Mouse (Mus musculus) left cerebral cortex, postnatal 25 days (tissue): ENCODE data around the gene Serpina3a. TPM values are rescaled to one million over a fixed set of nuclear protein-coding genes. Genes with fewer than 3 reads are reported as not detected.
"Not testable (repeated sequence)": the region's sequence is repeated elsewhere in the genome, so short reads cannot be mapped to it uniquely, and the experiment has no call there.

Experiments used
- DNase-seq, 2 experiments: peaks; one replicate each; pipeline ENCODE4 v3.0.0; 2022; ENCODE audit warnings: low spot score in 2 of 2, mixed read lengths in 1 of 2
- intact Hi-C: fragments of 180-260 bp; cut with DNase I; formaldehyde crosslinking; loops from one replicate; pipeline ENCODE4 v1.15.1; 2025
- total RNA-seq, 2 experiments: library from RNA; stranded (reverse); gene quantifications; 2 replicates each; pipeline ENCODE4 v1.2.3; 2021

Gene Serpina3a
- total RNA-seq, result not detected

- DNase-seq, intact Hi-C loops: not testable (repeated sequence)
These were observed at the start of gene Serpina3a for GRCm38 (mm10) chr12:104112333-104112732. TSS of gene Serpina3a (plus strand) at chr12:104112724.

- no peak for DNase-seq
- intact Hi-C loops, result no loop called here
These were observed 48.0 kb upstream of the Serpina3a start for GRCm38 (mm10) chr12:104064532-104064931.

- no peak for DNase-seq
- intact Hi-C loops, result loop anchor here (5.0 kb wide), 1 partner anchor 352 kb away; no protein-coding TSS in a partner anchor
These were observed 47.5 kb upstream of the Serpina3a start for GRCm38 (mm10) chr12:104064996-104065395.

- intact Hi-C loops, result loop anchor here (5.0 kb wide), 1 partner anchor 351 kb away; no protein-coding TSS in a partner anchor
- peak in 1 of 2 experiments; percentile 46 for DNase-seq
These were observed 46.3 kb upstream of the Serpina3a start for GRCm38 (mm10) chr12:104066241-104066640.

GRCm38 (mm10) chr12:104067549-104067948 is 45.0 kb upstream of the Serpina3a start:
- intact Hi-C loops, result loop anchor here (5.0 kb wide), 1 partner anchor 350 kb away; no protein-coding TSS in a partner anchor
- peak; percentile 61 to 80 for DNase-seq

GRCm38 (mm10) chr12:104069620-104070019 is 42.9 kb upstream of the Serpina3a start:
- intact Hi-C loops, result loop anchor here (1.0 to 5.0 kb wide), 2 partner anchors 74 to 348 kb away; no protein-coding TSS in a partner anchor
- DNase-seq, result peak; percentile 82 to 87

GRCm38 (mm10) chr12:104071708-104072107 is 40.8 kb upstream of the Serpina3a start:
- no peak for DNase-seq
- intact Hi-C loops, result no loop called here

GRCm38 (mm10) chr12:104072286-104072685 is 40.2 kb upstream of the Serpina3a start:
- intact Hi-C loops, result no loop called here
- peak in 1 of 2 experiments; percentile 55 for DNase-seq

- no peak for DNase-seq
- intact Hi-C loops, result no loop called here
These were observed 22.4 kb upstream of the Serpina3a start for GRCm38 (mm10) chr12:104090119-104090518.

- intact Hi-C loops, result no loop called here
- no peak for DNase-seq
These were observed 21.2 kb upstream of the Serpina3a start for GRCm38 (mm10) chr12:104091303-104091702.

GRCm38 (mm10) chr12:104100768-104101167 is 11.8 kb upstream of the Serpina3a start, which contains the start of gene Serpina5:
TSS of gene Serpina5 (plus strand) at chr12:104101113.
- intact Hi-C loops, result no loop called here
- no peak for DNase-seq

GRCm38 (mm10) chr12:104105847-104106246 is 6.7 kb upstream of the Serpina3a start:
- intact Hi-C loops, result no loop called here
- DNase-seq, result no peak

- no peak for DNase-seq
- intact Hi-C loops, result no loop called here
These were observed 5.6 kb upstream of the Serpina3a start for GRCm38 (mm10) chr12:104106919-104107318.

GRCm38 (mm10) chr12:104108507-104108906 is 4.0 kb upstream of the Serpina3a start:
- intact Hi-C loops, result no loop called here

GRCm38 (mm10) chr12:104114921-104115579 is 2.5 kb downstream of the Serpina3a start:
- DNase-seq, result no peak
- intact Hi-C loops, result no loop called here

More at GRCm38 (mm10) chr12:104108507-104108906, 4.0 kb upstream of the Serpina3a start:
- DNase-seq, result no peak

GRCm38 (mm10) chr12:104123097-104123496 is 10.6 kb downstream of the Serpina3a start:
- no peak for DNase-seq
- intact Hi-C loops, result no loop called here

GRCm38 (mm10) chr12:104123996-104124395 is 11.5 kb downstream of the Serpina3a start:
- intact Hi-C loops, result no loop called here
- DNase-seq, result peak in 1 of 2 experiments; percentile 12

- intact Hi-C loops, result no loop called here
- no peak for DNase-seq
These were observed 12.6 kb downstream of the Serpina3a start for GRCm38 (mm10) chr12:104125021-104125560.

GRCm38 (mm10) chr12:104127696-104128095 is 15.2 kb downstream of the Serpina3a start, which contains the start of gene Serpina3b:
TSS of gene Serpina3b (plus strand) at chr12:104127996.
- intact Hi-C loops, result no loop called here
- DNase-seq, result no peak

GRCm38 (mm10) chr12:104131041-104131440 is 18.5 kb downstream of the Serpina3a start:
- DNase-seq, result no peak
- intact Hi-C loops, result no loop called here

- intact Hi-C loops, result no loop called here
- DNase-seq, result no peak
These were observed 25.7 kb downstream of the Serpina3a start for GRCm38 (mm10) chr12:104138216-104138615.
